Mouse (Mus musculus) right cerebral cortex, postnatal 25 days (tissue): ENCODE data around the gene Ldlr.
"Not testable (repeated sequence)": the region's sequence is repeated elsewhere in the genome, so short reads cannot be mapped to it uniquely, and the experiment has no call there.

ENCODE experiments used
- DNase-seq: peaks from one replicate; pipeline ENCODE4 v3.0.0; 2022

The Ldlr gene

DNA sequence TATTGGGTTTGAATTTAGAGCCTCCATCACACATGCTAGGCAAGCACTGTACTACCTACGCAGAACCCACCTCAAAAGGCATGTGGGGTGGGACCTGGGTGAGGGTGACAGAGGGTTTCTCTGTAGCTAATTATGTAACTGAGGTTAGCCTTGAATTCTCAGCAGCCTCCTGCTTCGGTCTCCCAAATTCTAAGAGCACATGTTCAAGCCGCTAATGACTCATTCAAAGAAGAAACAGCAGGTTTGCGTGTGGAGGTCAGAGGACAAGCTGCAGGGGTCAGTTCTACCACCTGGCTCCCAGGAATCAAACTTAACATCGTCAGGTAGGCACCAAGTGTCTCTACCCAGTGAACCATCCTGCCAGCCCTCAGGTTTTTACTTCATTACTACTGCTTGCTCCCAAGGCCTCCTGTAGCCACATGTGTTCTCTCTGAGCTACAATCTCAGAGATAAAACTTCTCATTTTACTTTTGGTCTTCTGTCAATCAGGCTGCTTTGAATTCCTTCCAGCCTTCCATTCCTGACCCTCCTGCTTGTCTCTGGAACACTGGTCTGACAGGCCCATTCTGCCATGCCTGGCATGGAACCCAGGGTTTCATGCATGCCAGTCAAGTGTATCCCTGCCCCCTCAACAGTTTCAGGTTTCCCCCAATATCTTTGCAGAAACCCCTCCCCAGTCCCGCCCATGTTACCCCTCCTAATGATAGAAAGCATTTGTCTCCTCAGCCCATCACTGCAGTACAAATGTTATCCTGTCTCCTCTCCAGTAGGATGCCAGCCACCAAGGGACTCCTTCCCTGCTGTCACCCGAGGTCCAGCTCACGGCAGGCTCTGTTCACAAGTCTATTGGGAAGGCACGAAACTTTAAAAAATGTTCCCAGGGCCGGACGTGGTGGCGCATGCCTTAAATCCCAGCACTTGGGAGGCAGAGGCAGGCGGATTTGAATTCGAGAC, 35.6 kb downstream of the Ldlr start:
- no peak for DNase-seq

- DNase-seq = no peak
Measured at GRCm38 (mm10) chr9:21759718-21760117, 36.4 kb downstream of the Ldlr start.

DNA sequence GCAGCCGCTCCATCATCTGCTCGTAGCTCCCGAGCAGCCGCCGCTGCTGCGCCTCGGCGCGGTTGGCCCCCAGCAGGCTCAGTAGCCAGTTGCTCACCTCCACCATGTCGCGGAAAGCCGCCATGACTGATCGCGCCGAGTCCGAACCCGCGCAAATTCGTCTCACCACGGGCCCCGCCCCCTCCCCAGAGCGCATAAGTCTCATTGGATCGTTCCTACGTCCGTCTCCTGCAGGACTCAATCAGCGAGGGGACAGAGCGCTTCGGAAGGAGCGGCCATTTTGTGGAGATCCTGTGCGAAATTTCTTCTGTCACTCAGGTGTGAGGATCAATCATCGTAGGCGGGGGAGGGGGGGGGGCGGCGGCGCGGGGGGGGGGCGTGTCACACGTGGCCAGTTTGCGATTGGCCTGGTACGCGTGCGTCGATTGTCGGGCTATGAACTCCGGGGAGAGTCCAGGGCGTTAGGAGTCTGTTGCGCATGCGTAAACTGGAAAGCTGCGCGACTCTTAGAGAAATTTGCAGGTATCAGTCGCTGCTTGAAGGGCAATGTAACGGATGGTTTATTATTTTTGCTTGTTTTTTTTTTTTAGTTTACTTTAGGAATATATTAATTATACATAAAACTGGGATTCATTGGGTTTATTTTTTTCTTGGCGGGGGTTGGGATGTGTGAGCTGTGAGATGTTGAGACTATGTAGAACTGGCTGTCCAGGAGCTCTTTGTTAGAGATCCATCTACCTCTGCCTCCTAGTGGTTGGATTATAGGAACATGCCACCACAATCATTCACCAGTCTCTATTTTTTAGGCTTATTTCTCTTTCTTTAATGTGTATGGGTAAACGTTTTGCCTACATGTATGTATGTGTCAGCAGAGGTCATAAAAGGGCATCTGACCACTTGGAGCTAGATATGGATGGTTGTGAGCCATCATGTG, 37.1 kb downstream of the Ldlr start, which contains the start of gene Spc24:
Gene Spc24 (minus strand): TSS at position 149 of the 934 bp plus-strand sequence.
- peak; percentile 92 for DNase-seq

- DNase-seq = no peak
Measured at GRCm38 (mm10) chr9:21762135-21762534, 38.9 kb downstream of the Ldlr start.

GRCm38 (mm10) chr9:21764084-21764999, 41.1 kb downstream of the Ldlr start:
- no peak for DNase-seq

DNA sequence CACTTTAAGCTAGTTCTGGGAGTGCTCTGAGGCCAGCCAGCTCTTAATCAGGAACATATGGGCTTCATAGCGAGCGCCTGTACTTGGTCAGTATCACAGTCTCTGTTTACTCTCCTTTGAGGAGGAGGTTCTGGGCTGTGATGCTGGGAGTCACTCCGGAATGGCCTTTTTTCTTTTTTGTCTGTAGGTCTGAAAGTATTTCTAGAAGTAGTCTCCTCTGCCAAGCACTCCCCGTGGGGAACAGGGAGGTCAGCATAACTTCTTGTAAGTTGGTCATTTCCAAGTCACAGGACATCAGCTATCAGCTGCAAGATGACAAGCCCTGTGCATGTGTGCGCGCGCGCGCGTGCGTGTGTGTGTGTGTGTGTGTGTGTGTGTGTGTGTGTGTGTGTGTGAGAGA, 44.6 kb downstream of the Ldlr start:
- no peak for DNase-seq

DNA sequence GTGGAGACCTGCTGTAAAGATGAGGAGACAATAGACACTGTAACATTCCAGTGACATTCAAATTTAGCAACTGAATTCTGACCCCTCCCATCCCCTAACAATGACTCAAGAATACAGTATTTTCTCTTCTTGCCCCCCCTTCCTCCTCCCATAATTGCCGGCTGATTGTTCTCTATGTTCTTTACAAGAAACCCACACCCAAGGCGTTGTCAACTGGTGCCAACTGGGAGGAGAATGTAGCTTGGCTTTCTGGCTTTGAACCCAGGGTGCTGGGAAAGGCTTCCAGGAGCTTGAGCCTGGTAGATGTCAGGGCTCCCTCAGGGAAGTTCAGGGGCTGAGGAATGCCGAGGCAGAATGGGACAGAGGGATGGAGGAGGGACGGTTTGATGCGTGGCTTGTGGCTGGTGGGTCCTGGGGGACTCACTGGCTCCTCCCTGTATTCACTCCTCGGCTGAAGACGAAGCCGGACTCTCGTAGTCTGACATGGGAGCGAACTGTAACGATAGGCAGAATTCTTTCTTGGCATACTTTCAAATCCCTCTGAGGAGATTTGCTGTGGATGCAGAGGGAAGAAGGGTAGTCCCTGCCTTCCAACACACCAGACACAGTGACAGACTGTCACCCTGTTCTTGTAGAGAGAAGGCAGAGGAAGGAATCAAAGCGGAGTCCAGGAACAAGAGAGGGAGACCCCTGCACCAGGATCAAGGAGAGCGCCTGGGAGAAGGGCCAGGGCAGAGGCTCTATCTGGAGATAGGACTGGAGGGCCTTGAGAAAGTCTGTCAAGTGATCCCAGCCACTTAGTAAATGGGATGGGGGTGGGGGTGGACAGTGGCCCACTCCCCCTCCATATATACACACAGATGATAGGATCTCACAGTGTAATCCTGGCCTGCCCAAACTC, 45.5 kb downstream of the Ldlr start:
- DNase-seq = no peak

GRCm38 (mm10) chr9:21769558-21770183, 46.4 kb downstream of the Ldlr start:
- no peak for DNase-seq

GRCm38 (mm10) chr9:21773396-21773795, 50.1 kb downstream of the Ldlr start:
- DNase-seq = not testable (repeated sequence)

GRCm38 (mm10) chr9:21774353-21774752, 51.1 kb downstream of the Ldlr start:
- no peak for DNase-seq

DNA sequence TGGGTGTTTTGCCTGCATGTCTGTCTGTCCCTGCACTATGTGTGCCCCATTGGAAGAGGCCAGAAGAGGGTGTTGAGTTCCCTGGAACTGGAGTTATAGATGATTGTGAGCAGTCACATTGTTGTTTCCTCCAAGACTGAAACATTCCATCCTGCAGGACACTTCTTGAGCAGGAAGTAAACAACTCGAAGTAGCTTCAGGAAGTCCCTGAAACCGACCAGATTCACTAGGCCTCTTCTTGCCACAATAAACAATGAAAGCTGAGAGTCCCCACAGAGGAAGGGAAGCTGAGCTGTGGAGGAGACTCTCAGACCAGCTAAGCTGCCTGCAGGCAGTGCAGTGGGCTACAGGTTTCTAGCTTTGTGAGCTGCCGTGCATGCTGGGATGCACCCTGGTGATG, 54.4 kb downstream of the Ldlr start:
- DNase-seq = no peak

DNA sequence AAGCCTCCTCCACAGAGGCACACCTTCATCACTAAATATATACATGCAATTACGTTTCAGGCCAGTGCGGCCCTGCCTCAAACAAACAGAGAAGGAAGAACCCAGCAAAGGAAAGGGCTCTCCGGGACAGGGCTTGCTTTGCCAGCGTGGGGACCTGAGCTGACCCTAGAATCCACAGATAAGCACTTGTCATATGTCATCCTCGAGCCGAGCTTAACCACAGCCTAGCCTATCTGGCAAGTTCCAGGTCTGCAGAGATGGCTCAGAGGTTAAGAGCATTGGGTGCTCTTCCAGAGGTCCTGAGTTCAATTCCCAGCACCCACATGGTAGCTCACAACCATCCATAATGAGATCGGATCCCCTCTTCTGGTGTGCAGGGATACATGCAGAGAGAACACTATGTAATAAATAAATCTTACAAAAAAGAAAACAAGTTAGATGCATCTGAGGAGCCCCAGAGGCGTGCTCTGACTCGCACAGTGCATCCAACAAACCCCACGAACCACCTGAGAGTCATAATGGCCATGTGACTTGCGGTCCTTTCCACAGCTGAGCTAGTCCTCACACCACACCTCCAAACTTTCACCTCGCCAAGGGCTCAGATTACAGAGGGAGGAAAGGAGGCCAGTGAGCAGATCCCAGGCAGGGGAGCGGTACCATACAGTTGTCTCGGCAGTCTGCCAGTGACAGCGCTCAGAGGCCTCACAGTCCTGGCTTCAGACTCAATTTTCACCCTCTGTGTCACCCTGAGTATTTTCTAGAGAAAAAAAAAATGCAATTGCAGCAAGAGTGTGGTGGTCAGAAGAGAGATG, 58.6 kb downstream of the Ldlr start:
- DNase-seq = no peak

DNA sequence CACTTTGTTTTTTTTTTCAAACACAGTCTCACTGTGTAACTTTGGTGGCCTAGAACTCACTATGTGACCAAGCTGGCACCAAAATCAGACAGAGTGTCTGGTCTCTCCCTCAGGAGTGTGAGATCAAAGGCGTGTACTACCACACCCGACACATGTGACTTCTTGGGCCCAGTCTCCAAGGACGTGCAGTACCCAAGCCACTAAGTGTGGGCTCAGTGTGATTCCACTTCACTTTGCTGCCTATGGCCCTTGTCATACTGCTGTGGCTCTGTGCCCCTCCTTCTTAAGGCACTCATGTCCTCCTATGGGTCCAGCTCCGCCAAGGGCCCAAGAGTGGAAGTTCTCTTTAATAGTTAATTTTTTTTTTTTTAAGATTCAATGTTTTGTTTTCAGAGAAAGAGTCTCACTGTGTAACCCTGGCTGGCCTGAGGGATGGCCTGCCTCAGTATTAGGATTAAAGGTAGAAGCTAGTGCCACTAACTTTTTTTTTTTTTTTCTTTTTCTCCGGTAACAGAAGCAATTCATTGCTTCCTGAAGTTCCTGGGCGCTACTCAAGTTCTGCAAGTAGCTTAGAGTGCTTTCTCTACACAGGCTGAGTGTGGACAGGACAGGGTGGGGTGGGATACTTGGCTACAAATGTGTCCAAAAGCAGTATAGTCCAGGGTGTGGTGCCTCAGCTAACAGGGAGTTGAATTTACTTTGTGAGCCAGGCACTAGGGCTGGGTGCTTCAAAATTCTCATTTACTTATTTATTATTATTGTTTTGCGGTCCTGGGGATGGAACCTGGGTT, 61.4 kb downstream of the Ldlr start:
- no peak for DNase-seq

GRCm38 (mm10) chr9:21786309-21786708, 63.0 kb downstream of the Ldlr start:
- DNase-seq = not testable (repeated sequence)

- DNase-seq = peak; percentile 35
Measured at GRCm38 (mm10) chr9:21786906-21787305, 63.6 kb downstream of the Ldlr start.

DNA sequence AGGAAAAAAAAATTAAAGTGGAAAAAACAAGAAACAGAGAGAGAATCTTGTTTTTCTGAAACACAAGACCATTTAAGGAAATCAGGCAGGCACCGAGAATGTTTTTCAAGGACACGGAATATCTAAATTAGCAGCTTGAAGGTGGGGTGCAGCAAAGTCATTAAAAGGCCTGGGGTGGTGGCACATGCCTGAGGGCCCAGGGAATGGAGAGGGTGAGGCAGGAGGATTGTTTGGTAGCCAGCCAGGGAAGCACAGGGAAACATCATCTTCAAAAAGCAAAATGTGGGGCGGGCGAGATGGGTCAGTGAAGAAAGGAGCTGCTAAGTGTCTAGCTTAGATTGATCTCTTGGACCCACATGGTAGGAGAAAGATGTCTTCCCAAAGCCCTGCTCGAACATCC, 64.4 kb downstream of the Ldlr start:
- DNase-seq = no peak

GRCm38 (mm10) chr9:21788234-21788633, 65.0 kb downstream of the Ldlr start:
- no peak for DNase-seq

DNA sequence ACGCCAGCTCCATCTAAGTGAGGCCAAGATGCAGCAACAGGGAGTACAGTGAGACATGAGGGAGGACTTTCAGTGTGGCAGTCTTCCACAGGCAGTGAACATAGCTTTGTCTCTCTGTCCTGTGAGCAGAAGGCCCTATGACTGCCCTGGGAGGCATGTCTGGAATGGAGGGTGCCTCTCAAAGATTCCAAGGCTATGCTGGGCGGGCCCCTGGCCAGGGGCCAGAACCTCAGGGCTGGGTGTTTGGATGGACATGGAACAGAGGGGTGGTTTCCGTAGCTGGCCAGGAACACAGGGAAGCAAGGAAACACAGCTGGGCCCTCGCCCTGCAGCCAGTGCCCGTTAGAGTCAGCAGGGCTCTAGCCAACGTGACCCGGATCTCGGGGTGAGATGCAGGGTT, 68.6 kb downstream of the Ldlr start:
- no peak for DNase-seq

- peak; percentile 52 for DNase-seq
Measured at GRCm38 (mm10) chr9:21792644-21793043, 69.4 kb downstream of the Ldlr start.
